Mouse (Mus musculus): ENCODE data around the gene Sema7a. TPM values are rescaled to one million over a fixed set of nuclear protein-coding genes. Genes with fewer than 3 reads are reported as not detected.

Sema7a gene
- polyA plus RNA-seq, 1 experiment from 2014 or later = 0.24 TPM

GRCm38 (mm10) chr9:57932831-57933602 lies 6.9 kb upstream of the Sema7a start:
- no peaks in the 10 kb centered on the region for H3K27me3 ChIP-seq (ENCODE audit: control insufficient read depth, insufficient read depth, low read length)
- no peaks in the 10 kb centered on the region for H3K36me3 ChIP-seq (replicated peaks; ENCODE audit: control insufficient read depth, insufficient read depth, low read depth, low read length)
- DNase-seq (ENCODE audit: low spot score) (no peak), ATAC-seq (replicated peaks; ENCODE audit: insufficient number of reproducible peaks, low FRiP score, low TSS enrichment, low read depth) (no peak)
- no peak overlapping the region for H3K27ac ChIP-seq (replicated peaks; ENCODE audit: low read depth, low read length)
- H3K4me2 ChIP-seq (ENCODE audit: low read depth, low read length) = no peak overlapping the region
- H3K9ac ChIP-seq (replicated peaks; ENCODE audit: low read length) = no peak overlapping the region
- WGBS = 86% methylated on average over 6 of the region's 6 CpGs
- H3K4me3 ChIP-seq (ENCODE audit: low read depth, low read length) = no peak overlapping the region
- H3K9me3 ChIP-seq (replicated peaks; ENCODE audit: control insufficient read depth, low read length) = no peaks in the 10 kb centered on the region
- H3K4me1 ChIP-seq (ENCODE audit: control insufficient read depth, insufficient read depth, low read length) = no peaks in the 10 kb centered on the region

GRCm38 (mm10) chr9:57935683-57936437 lies 4.1 kb upstream of the Sema7a start:
- Histone ChIP-seq H3K4me3 (ENCODE audit: low read depth, low read length) (no peak overlapping the region), H3K4me2 (ENCODE audit: low read depth, low read length) (no peak overlapping the region), H3K9ac (replicated peaks; ENCODE audit: low read length) (no peak overlapping the region), H3K27ac (replicated peaks; ENCODE audit: low read depth, low read length) (no peak overlapping the region), H3K36me3 (replicated peaks; ENCODE audit: control insufficient read depth, insufficient read depth, low read depth, low read length) (no peaks in the 10 kb centered on the region), H3K4me1 (ENCODE audit: control insufficient read depth, insufficient read depth, low read length) (no peaks in the 10 kb centered on the region), H3K27me3 (ENCODE audit: control insufficient read depth, insufficient read depth, low read length) (peaks cover 3% of the 10 kb centered on the region), H3K9me3 (replicated peaks; ENCODE audit: control insufficient read depth, low read length) (no peaks in the 10 kb centered on the region)
- ATAC-seq (replicated peaks; ENCODE audit: insufficient number of reproducible peaks, low FRiP score, low TSS enrichment, low read depth) (no peak), DNase-seq (ENCODE audit: low spot score) (peak; percentile 83)
- 35% methylated on average over 6 of the region's 6 CpGs for WGBS

DNA sequence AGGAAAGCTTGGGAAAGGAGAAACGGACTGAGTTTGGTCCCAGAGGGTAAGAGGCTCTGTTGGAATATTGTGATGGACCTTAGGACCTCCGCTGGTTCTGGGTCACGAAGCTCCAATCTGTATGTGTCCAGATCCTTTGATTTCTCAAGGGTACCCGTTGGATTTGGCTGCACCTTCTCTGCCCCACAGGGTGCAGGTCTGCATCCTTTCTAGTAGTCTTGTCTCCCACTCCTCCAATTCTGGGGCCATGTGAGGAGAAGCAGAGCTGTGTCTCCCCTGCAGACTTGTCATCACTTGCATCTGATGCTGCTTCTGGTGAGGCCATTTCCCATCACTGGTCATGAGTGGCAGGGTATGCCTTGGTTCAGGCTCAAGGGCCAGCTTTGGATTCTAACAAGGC lies 2.7 kb upstream of the Sema7a start:
- no peak overlapping the region for H3K27ac ChIP-seq (replicated peaks; ENCODE audit: low read depth, low read length)
- H3K36me3 ChIP-seq (replicated peaks; ENCODE audit: control insufficient read depth, insufficient read depth, low read depth, low read length) = no peaks in the 10 kb centered on the region
- ATAC-seq (replicated peaks; ENCODE audit: insufficient number of reproducible peaks, low FRiP score, low TSS enrichment, low read depth) = no peak
- no peak overlapping the region for H3K9ac ChIP-seq (replicated peaks; ENCODE audit: low read length)
- H3K4me1 ChIP-seq (ENCODE audit: control insufficient read depth, insufficient read depth, low read length) = no peaks in the 10 kb centered on the region
- WGBS = 84% methylated on average over 4 of the region's 4 CpGs
- no peaks in the 10 kb centered on the region for H3K9me3 ChIP-seq (replicated peaks; ENCODE audit: control insufficient read depth, low read length)
- peaks cover 16% of the 10 kb centered on the region for H3K27me3 ChIP-seq (ENCODE audit: control insufficient read depth, insufficient read depth, low read length)
- no peak overlapping the region for H3K4me3 ChIP-seq (ENCODE audit: low read depth, low read length)
- no peak overlapping the region for H3K4me2 ChIP-seq (ENCODE audit: low read depth, low read length)
- DNase-seq (ENCODE audit: low spot score) = no peak

DNA sequence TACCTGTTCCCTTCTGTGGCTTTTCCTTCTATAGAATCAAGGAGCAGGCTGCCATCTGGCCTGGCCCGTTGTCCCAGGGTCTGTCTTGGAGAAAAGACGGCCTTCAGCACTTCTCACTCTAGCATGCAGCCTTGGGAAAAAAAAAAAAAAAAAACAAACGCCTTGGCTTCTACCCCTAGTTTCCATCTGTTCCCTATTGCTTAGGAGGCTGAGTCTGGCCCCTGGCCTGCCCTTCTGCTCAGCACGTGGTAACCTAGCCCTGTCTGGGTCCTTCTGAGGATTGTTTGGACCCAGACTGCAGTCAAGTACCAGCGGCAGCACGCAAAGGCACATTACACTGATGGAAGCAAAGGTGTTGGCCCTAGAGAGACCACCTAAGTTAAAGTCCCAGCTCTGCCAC lies 2.3 kb upstream of the Sema7a start:
- no peaks in the 10 kb centered on the region for H3K36me3 ChIP-seq (replicated peaks; ENCODE audit: control insufficient read depth, insufficient read depth, low read depth, low read length)
- H3K27me3 ChIP-seq (ENCODE audit: control insufficient read depth, insufficient read depth, low read length) = peaks cover 18% of the 10 kb centered on the region
- 42% methylated on average over 6 of the region's 6 CpGs for WGBS

GRCm38 (mm10) chr9:57938225-57939055 lies 1.5 kb upstream of the Sema7a start:
- H3K27me3 ChIP-seq (ENCODE audit: control insufficient read depth, insufficient read depth, low read length) = peaks cover 21% of the 10 kb centered on the region
- H3K9me3 ChIP-seq (replicated peaks; ENCODE audit: control insufficient read depth, low read length) = no peaks in the 10 kb centered on the region
- WGBS = 73% methylated on average over 5 of the region's 5 CpGs

More for the DNA sequence above, 2.3 kb upstream of the Sema7a start:
- no peak overlapping the region for H3K27ac ChIP-seq (replicated peaks; ENCODE audit: low read depth, low read length)
- no peaks in the 10 kb centered on the region for H3K9me3 ChIP-seq (replicated peaks; ENCODE audit: control insufficient read depth, low read length)
- ATAC-seq (replicated peaks; ENCODE audit: insufficient number of reproducible peaks, low FRiP score, low TSS enrichment, low read depth) = no peak
- no peak overlapping the region for H3K4me3 ChIP-seq (ENCODE audit: low read depth, low read length)
- no peak for DNase-seq (ENCODE audit: low spot score)
- no peak overlapping the region for H3K9ac ChIP-seq (replicated peaks; ENCODE audit: low read length)
- H3K4me2 ChIP-seq (ENCODE audit: low read depth, low read length) = no peak overlapping the region
- H3K4me1 ChIP-seq (ENCODE audit: control insufficient read depth, insufficient read depth, low read length) = no peaks in the 10 kb centered on the region

DNA sequence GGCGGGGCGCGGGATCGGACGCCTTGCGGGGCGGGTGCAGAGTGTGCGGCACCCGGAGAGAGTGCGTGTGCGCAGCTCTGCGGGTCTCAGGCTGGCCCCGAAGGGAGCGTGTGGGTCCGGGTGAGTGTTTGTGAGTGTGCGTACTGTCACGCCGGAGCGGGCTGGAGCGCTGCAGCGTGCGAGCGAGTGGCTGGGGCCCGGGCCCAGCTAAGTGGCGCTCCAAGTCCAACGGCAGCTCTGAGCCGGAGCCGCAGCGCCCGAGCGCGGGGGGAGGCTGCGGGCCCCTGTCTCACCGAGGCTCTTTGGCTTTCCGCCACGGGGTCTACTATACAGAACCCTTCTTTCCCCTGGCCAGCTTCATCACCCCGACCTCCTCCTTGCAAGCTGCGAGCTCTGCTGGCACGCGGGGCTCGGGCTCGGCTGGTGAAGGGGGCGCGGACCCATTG lies 460 bp downstream of the Sema7a start:
- Histone ChIP-seq H3K4me2 (ENCODE audit: low read depth, low read length) (peak overlapping the region; percentile 98), H3K4me3 (ENCODE audit: low read depth, low read length) (peak overlapping the region; percentile 79), H3K4me1 (ENCODE audit: control insufficient read depth, insufficient read depth, low read length) (no peaks in the 10 kb centered on the region), H3K27me3 (ENCODE audit: control insufficient read depth, insufficient read depth, low read length) (peaks cover 21% of the 10 kb centered on the region), H3K27ac (replicated peaks; ENCODE audit: low read depth, low read length) (no peak overlapping the region), H3K9ac (replicated peaks; ENCODE audit: low read length) (peak overlapping the region; percentile 68), H3K36me3 (replicated peaks; ENCODE audit: control insufficient read depth, insufficient read depth, low read depth, low read length) (no peaks in the 10 kb centered on the region), H3K9me3 (replicated peaks; ENCODE audit: control insufficient read depth, low read length) (no peaks in the 10 kb centered on the region)
- ATAC-seq (replicated peaks; ENCODE audit: insufficient number of reproducible peaks, low FRiP score, low TSS enrichment, low read depth) (peak; percentile 30), DNase-seq (ENCODE audit: low spot score) (peak; percentile 49)
- WGBS = 0% methylated on average over 22 of the region's 44 CpGs

More at GRCm38 (mm10) chr9:57938225-57939055, 1.5 kb upstream of the Sema7a start:
- Histone ChIP-seq H3K27ac (replicated peaks; ENCODE audit: low read depth, low read length) (no peak overlapping the region), H3K36me3 (replicated peaks; ENCODE audit: control insufficient read depth, insufficient read depth, low read depth, low read length) (no peaks in the 10 kb centered on the region), H3K4me3 (ENCODE audit: low read depth, low read length) (no peak overlapping the region), H3K4me1 (ENCODE audit: control insufficient read depth, insufficient read depth, low read length) (no peaks in the 10 kb centered on the region), H3K9ac (replicated peaks; ENCODE audit: low read length) (no peak overlapping the region), H3K4me2 (ENCODE audit: low read depth, low read length) (no peak overlapping the region)
- no peak for ATAC-seq (replicated peaks; ENCODE audit: insufficient number of reproducible peaks, low FRiP score, low TSS enrichment, low read depth)
- DNase-seq (ENCODE audit: low spot score) = no peak

DNA sequence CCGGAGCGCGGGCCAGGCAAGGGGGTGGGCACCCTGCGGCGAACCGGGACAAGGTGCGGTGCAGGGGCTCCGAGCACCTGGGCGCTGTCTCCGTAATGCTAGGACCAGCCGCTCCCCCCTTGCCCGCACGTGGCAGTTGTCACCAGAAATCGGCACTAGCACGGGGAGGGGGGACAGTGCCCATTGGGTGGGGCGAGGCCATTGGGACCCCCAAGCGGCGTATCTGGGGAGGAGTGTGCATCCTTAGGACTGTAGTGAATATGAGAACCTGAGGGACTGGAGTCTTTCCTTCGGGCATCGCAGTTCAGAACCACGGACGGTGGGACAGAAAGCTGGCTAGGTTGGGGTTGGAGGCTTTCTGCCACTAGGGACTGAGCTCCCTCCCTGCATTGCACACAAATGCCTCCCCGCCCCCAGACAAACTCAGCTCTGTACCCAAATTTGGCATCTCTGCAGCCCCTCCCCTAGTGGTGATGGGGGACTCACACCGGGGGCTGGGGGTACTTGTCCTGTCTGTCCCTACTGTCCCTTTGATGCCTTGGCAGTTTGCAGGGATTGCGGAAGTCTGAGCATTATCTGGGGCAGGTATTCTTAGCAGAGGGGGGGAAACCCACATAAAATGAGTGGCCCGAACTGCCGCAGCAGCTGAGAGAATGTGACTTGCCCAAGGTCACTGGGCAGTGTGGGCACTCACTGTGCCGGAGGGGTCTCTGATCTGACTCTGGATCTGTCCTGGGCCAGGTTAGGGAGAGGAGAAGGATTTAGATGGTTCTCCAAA lies 1.1 kb downstream of the Sema7a start:
- peaks cover 21% of the 10 kb centered on the region for H3K27me3 ChIP-seq (ENCODE audit: control insufficient read depth, insufficient read depth, low read length)
- peak overlapping the region; percentile 79 for H3K4me3 ChIP-seq (ENCODE audit: low read depth, low read length)
- H3K27ac ChIP-seq (replicated peaks; ENCODE audit: low read depth, low read length) = no peak overlapping the region
- WGBS = 7% methylated on average over 28 of the region's 28 CpGs
- no peaks in the 10 kb centered on the region for H3K9me3 ChIP-seq (replicated peaks; ENCODE audit: control insufficient read depth, low read length)
- peak overlapping the region; percentile 68 for H3K9ac ChIP-seq (replicated peaks; ENCODE audit: low read length)
- no peaks in the 10 kb centered on the region for H3K36me3 ChIP-seq (replicated peaks; ENCODE audit: control insufficient read depth, insufficient read depth, low read depth, low read length)
- peak overlapping the region; percentile 98 for H3K4me2 ChIP-seq (ENCODE audit: low read depth, low read length)
- ATAC-seq (replicated peaks; ENCODE audit: insufficient number of reproducible peaks, low FRiP score, low TSS enrichment, low read depth) = no peak
- DNase-seq (ENCODE audit: low spot score) = peak; percentile 30
- no peaks in the 10 kb centered on the region for H3K4me1 ChIP-seq (ENCODE audit: control insufficient read depth, insufficient read depth, low read length)
